Mouse (Mus musculus) CH12.LX (cell line): ENCODE results near the gene Sertad3. TPM values are rescaled to one million over a fixed set of nuclear protein-coding genes. Genes with fewer than 3 reads are reported as not detected.
A peak's percentile ranks its signal among the peaks of the same experiment; 100 is the strongest.

Source experiments
- DNase-seq: peaks from one replicate; pipeline ENCODE4 v3.0.0-alpha.2; 2013; ENCODE audit errors: extremely low read depth
- H3K27ac ChIP-seq: 2 replicates; pipeline ENCODE4 v1.5.1; 2012; ENCODE audit warnings: low read depth, mild to moderate bottlenecking, control low read depth, moderate library complexity; ENCODE audit not compliant: insufficient read depth
- H3K27me3 ChIP-seq: replicated peaks from 2 replicates; pipeline ENCODE3; 2012; ENCODE audit warnings: inconsistent platforms
- H3K36me3 ChIP-seq, 2 experiments: replicated peaks in 1 of 2; 2 replicates each; pipeline versions ENCODE3 to v1.6.1; 2012; ENCODE audit warnings: inconsistent platforms in 1 of 2, low read length in 1 of 2, mild to moderate bottlenecking in 1 of 2, mixed read lengths in 1 of 2, moderate library complexity in 1 of 2; ENCODE audit not compliant: control insufficient read depth in 1 of 2, insufficient read depth in 1 of 2
- H3K4me1 ChIP-seq, 2 experiments: 2 replicates each; pipeline ENCODE4 v1.6.1; 2012; ENCODE audit warnings: inconsistent platforms in 1 of 2, moderate library complexity in 1 of 2; ENCODE audit not compliant: insufficient read depth in 2 of 2, control insufficient read depth in 1 of 2
- H3K4me2 ChIP-seq: 2 replicates; pipeline ENCODE4 v1.6.1; 2012; ENCODE audit warnings: low read depth, mild to moderate bottlenecking, control low read depth; ENCODE audit not compliant: poor library complexity, insufficient read depth, severe bottlenecking
- H3K4me3 ChIP-seq, 3 experiments: fragments of 150-350 bp in 1 of 3; sonication (generic) in 1 of 3; replicated peaks in 1 of 3; 2 replicates each; pipeline versions ENCODE3 to v1.5.1; 2011 to 2012; ENCODE audit warnings: low read depth in 2 of 3, low read length in 2 of 3, mild to moderate bottlenecking in 2 of 3, moderate library complexity in 2 of 3, control low read depth in 1 of 3, improper control_type of control experiment in 1 of 3, inconsistent platforms in 1 of 3, mixed read lengths in 1 of 3; ENCODE audit not compliant: poor library complexity in 1 of 3
- H3K79me2 ChIP-seq: replicated peaks from 2 replicates; pipeline ENCODE4 v1.6.1; 2012; ENCODE audit warnings: mild to moderate bottlenecking, moderate library complexity; ENCODE audit not compliant: control insufficient read depth, poor library complexity, insufficient read depth, severe bottlenecking; ENCODE audit errors: extremely low read depth
- H3K9ac ChIP-seq: 2 replicates; pipeline ENCODE4 v1.6.1; 2012; ENCODE audit warnings: low read depth, mild to moderate bottlenecking, control low read depth, moderate library complexity; ENCODE audit not compliant: insufficient read depth
- H3K9me3 ChIP-seq: replicated peaks from 2 replicates; pipeline ENCODE3; 2012; ENCODE audit warnings: low read length, inconsistent platforms, mixed read lengths
- BHLHE40 ChIP-seq: IDR thresholded peaks from 2 replicates; pipeline ENCODE4 v1.6.1; 2011; ENCODE audit warnings: mild to moderate bottlenecking, low read depth, low read length, improper control_type of control experiment
- CTCF ChIP-seq, 2 experiments: IDR thresholded peaks in 1 of 2; conservative IDR thresholded peaks in 1 of 2; 2 replicates each; pipeline ENCODE4 v1.5.1; 2011 to 2012; ENCODE audit warnings: low read depth in 2 of 2, low read length in 2 of 2, improper control_type of control experiment in 1 of 2, inconsistent platforms in 1 of 2, mild to moderate bottlenecking in 1 of 2, moderate library complexity in 1 of 2
- ETS1 ChIP-seq: conservative IDR thresholded peaks from 2 replicates; pipeline ENCODE4 v1.6.1; 2012; ENCODE audit warnings: low read depth, mild to moderate bottlenecking, inconsistent platforms, low read length, improper control_type of control experiment, moderate library complexity
- GABPA ChIP-seq: IDR thresholded peaks from 2 replicates; pipeline ENCODE4 v1.6.1; 2012; ENCODE audit warnings: low read depth, low read length, improper control_type of control experiment, inconsistent platforms; ENCODE audit not compliant: insufficient replicate concordance
- HCFC1 ChIP-seq: IDR thresholded peaks from 2 replicates; pipeline ENCODE4 v1.6.1; 2012; ENCODE audit warnings: low read depth, mild to moderate bottlenecking, inconsistent platforms, low read length, improper control_type of control experiment
- IRF4 ChIP-seq: IDR thresholded peaks from 2 replicates; pipeline ENCODE4 v1.6.1; 2014; ENCODE audit warnings: low read depth, mild to moderate bottlenecking, inconsistent platforms, low read length, improper control_type of control experiment
- JUND ChIP-seq: conservative IDR thresholded peaks from 2 replicates; pipeline ENCODE4 v1.6.1; 2011; ENCODE audit warnings: low read depth, low read length, improper control_type of control experiment
- KAT2A ChIP-seq: IDR thresholded peaks from 2 replicates; pipeline ENCODE4 v1.6.1; 2012; ENCODE audit warnings: low read length, improper control_type of control experiment, inconsistent platforms; ENCODE audit not compliant: insufficient replicate concordance
- MAFK ChIP-seq: IDR thresholded peaks from 2 replicates; pipeline ENCODE4 v1.6.1; 2011; ENCODE audit warnings: low read length, improper control_type of control experiment; ENCODE audit not compliant: insufficient replicate concordance
- MAX ChIP-seq: IDR thresholded peaks from 2 replicates; pipeline ENCODE4 v1.6.1; 2011; ENCODE audit warnings: low read length, improper control_type of control experiment
- MAZ ChIP-seq: IDR thresholded peaks from 2 replicates; pipeline ENCODE4 v1.6.1; 2012; ENCODE audit warnings: low read depth, mild to moderate bottlenecking, inconsistent platforms, low read length, improper control_type of control experiment, moderate library complexity
- MEF2A ChIP-seq: IDR thresholded peaks from 2 replicates; pipeline ENCODE4 v1.6.1; 2014; ENCODE audit warnings: low read depth, mild to moderate bottlenecking, inconsistent platforms, low read length, improper control_type of control experiment, borderline replicate concordance
- MXI1 ChIP-seq: IDR thresholded peaks from 2 replicates; pipeline ENCODE4 v1.6.1; 2011; ENCODE audit warnings: mild to moderate bottlenecking, low read depth, low read length, improper control_type of control experiment
- MYC ChIP-seq: IDR thresholded peaks from 2 replicates; pipeline ENCODE4 v1.6.1; 2011; ENCODE audit warnings: low read depth, mild to moderate bottlenecking, improper control_type of control experiment, low read length
- NELFE ChIP-seq: IDR thresholded peaks from 2 replicates; pipeline ENCODE4 v1.6.1; 2011; ENCODE audit warnings: low read depth, low read length, improper control_type of control experiment
- NRF1 ChIP-seq: IDR thresholded peaks from 2 replicates; pipeline ENCODE4 v1.6.1; 2014; ENCODE audit warnings: low read depth, mild to moderate bottlenecking, inconsistent platforms, low read length, improper control_type of control experiment, moderate library complexity
- PAX5 ChIP-seq: IDR thresholded peaks from 2 replicates; pipeline ENCODE4 v1.6.1; 2012; ENCODE audit warnings: low read length, inconsistent platforms, mixed read lengths
- POLR2A ChIP-seq: IDR thresholded peaks from 2 replicates; pipeline ENCODE4 v1.6.1; 2011; ENCODE audit warnings: low read depth, mild to moderate bottlenecking, improper control_type of control experiment, low read length
- POLR2AphosphoS2 ChIP-seq: IDR thresholded peaks from 2 replicates; pipeline ENCODE4 v1.6.1; 2011; ENCODE audit warnings: low read depth, low read length, improper control_type of control experiment
- RAD21 ChIP-seq: IDR thresholded peaks from 2 replicates; pipeline ENCODE4 v1.6.1; 2011; ENCODE audit warnings: low read depth, mild to moderate bottlenecking, low read length, improper control_type of control experiment, moderate library complexity
- RCOR1 ChIP-seq: conservative IDR thresholded peaks from 2 replicates; pipeline ENCODE4 v1.6.1; 2012; ENCODE audit warnings: low read depth, mild to moderate bottlenecking, inconsistent platforms, low read length, improper control_type of control experiment
- SIN3A ChIP-seq: IDR thresholded peaks from 2 replicates; pipeline ENCODE4 v1.6.1; 2012; ENCODE audit warnings: low read length, improper control_type of control experiment, inconsistent platforms
- TBP ChIP-seq: conservative IDR thresholded peaks from 2 replicates; pipeline ENCODE4 v1.6.1; 2011; ENCODE audit warnings: low read depth, low read length, improper control_type of control experiment
- TCF12 ChIP-seq: IDR thresholded peaks from 2 replicates; pipeline ENCODE4 v1.6.1; 2014; ENCODE audit warnings: low read depth, mild to moderate bottlenecking, inconsistent platforms, low read length, improper control_type of control experiment
- UBTF ChIP-seq: IDR thresholded peaks from 2 replicates; pipeline ENCODE4 v1.6.1; 2012; ENCODE audit warnings: low read depth, mild to moderate bottlenecking, inconsistent platforms, low read length, improper control_type of control experiment, moderate library complexity
- USF2 ChIP-seq: conservative IDR thresholded peaks from 2 replicates; pipeline ENCODE4 v1.6.1; 2011; ENCODE audit warnings: low read depth, low read length, improper control_type of control experiment
- ZC3H11A ChIP-seq: IDR thresholded peaks from 2 replicates; pipeline ENCODE4 v1.6.1; 2012; ENCODE audit warnings: low read depth, mild to moderate bottlenecking, inconsistent platforms, low read length, improper control_type of control experiment
- ZKSCAN1 ChIP-seq: IDR thresholded peaks from 2 replicates; pipeline ENCODE4 v1.6.1; 2012; ENCODE audit warnings: low read depth, inconsistent platforms, low read length, improper control_type of control experiment, borderline replicate concordance
- ZMIZ1 ChIP-seq: IDR thresholded peaks from 2 replicates; pipeline ENCODE4 v1.6.1; 2012; ENCODE audit warnings: low read depth, mild to moderate bottlenecking, inconsistent platforms, low read length, improper control_type of control experiment
- ZNF384 ChIP-seq: IDR thresholded peaks from 2 replicates; pipeline ENCODE4 v1.6.1; 2012; ENCODE audit warnings: low read depth, low read length, improper control_type of control experiment, inconsistent platforms
- dilution Hi-C: fragments of 300-500 bp; cut with MboI; formaldehyde crosslinking; loops from 2 replicates; pipeline ENCODE4 v1.14.3; 2020; ENCODE audit warnings: low sequenced_read_pairs; ENCODE audit not compliant: extremely low pct_unique_long_range_greater_than_20kb, extremely low pct_ligation_motif_present
- in situ Hi-C: fragments of 300-500 bp; cut with MboI; formaldehyde crosslinking; loops from 3 replicates; pipeline ENCODE4 v1.14.3; 2019; ENCODE audit warnings: low sequenced_read_pairs, low pct_ligation_motif_present, low pct_unique_long_range_greater_than_20kb, mixed read lengths
- polyA plus RNA-seq: library from polyadenylated mRNA; unstranded; fragments of >175 nt; gene quantifications from 2 replicates; pipeline ENCODE4 v1.2.1, GENCODE M21; 2012; ENCODE audit warnings: low read depth; ENCODE audit not compliant: insufficient read length
- total RNA-seq, 2 experiments: library from RNA; depleted of rRNA; stranded (reverse); fragments of 300-350 nt in 1 of 2; fragments of >200 nt in 1 of 2; gene quantifications; 2 replicates each; pipeline ENCODE4 v1.2.3; 2012 to 2014

Gene Sertad3
- total and polyA plus RNA-seq, 3 experiments, result 2.7 to 3.9 (median 2.8) TPM

DNA sequence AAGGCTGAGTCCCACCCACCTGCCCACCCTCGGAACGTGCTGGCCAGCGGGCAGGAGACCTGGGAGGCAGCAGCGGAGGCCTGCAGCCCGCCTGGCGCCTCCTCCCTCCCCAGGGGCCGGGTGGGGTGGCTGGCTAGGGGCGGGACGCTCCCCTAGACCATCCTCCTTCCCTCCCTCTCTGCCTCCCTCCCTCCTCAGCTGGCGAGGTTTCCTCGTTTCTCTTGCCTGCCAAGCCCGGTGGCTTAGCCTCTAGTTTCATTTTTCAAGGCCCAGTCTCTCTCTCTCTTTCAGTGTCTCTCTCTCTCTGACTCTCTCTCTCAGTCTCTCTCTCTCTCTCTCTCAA is 8.0 kb downstream of the Sertad3 start:
- peaks cover 12 to 43% of the 10 kb centered on the region in 2 experiments for H3K4me1 ChIP-seq

DNA sequence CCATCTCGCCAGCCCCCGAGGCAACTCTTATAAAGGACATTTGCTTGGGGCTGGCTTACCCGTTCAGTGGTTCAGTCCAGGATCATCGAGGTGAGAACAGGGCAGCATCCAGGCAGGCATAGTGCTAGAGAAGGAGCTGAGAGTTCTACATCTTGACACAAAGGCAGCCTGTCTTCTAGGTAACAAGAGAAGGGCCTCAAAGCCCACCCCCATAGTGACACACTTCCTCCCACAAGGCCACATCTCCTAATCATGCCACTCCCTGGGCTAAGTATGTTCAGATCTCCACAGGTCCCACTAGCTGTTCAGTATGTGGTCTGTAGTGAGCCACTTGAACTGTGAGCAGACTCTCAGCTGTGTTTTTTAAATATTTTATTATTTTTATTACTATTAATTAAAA is 10.3 kb downstream of the Sertad3 start:
- Histone ChIP-seq H3K4me3 (no peak overlapping the region), H3K4me2 (no peak overlapping the region), H3K79me2 (no peaks in the 10 kb centered on the region), H3K27me3 (no peaks in the 10 kb centered on the region), H3K36me3 (no peaks in the 10 kb centered on the region), H3K9ac (no peak overlapping the region), H3K4me1 (peaks cover 6 to 38% of the 10 kb centered on the region in 2 experiments), H3K9me3 (no peaks in the 10 kb centered on the region), H3K27ac (no peak overlapping the region)
- in situ Hi-C loops, result no loop called here
- DNase-seq, result no peak
- dilution Hi-C loops, result no loop called here
- TF ChIP-seq JUND (no peak), MYC (no peak)

More for the DNA sequence above, 8.0 kb downstream of the Sertad3 start:
- Histone ChIP-seq H3K36me3 (peaks cover 0 to 4% of the 10 kb centered on the region in 2 experiments), H3K27ac (no peak overlapping the region), H3K4me2 (peak overlapping the region; percentile 96), H3K9ac (peak overlapping the region; percentile 67), H3K9me3 (no peaks in the 10 kb centered on the region), H3K4me3 (peak overlapping the region in 1 of 3 experiments; percentile 34), H3K79me2 (no peaks in the 10 kb centered on the region), H3K27me3 (no peaks in the 10 kb centered on the region)
- dilution Hi-C loops, result no loop called here
- peak; percentile 71 for DNase-seq
- in situ Hi-C loops, result no loop called here
- TF ChIP-seq GABPA, result no peak
- 0 out of 2 replicates have a peak, but pooled peaks have one; percentile 34 for TF ChIP-seq ZMIZ1
- peak; percentile 52; the same call in 1 of the 2 replicates for TF ChIP-seq MAX
- TF ChIP-seq ZC3H11A, result no peak
- no peak for TF ChIP-seq CTCF (conservative IDR thresholded peaks at IDR 0.05 in 1 of 2, IDR thresholded peaks at IDR 0.05 in 1 of 2; ENCODE audit: low read depth in 2 of 2, low read length in 2 of 2)
- no peak for TF ChIP-seq SIN3A
- no peak; the same call in 1 of the 2 replicates for TF ChIP-seq MXI1
- TF ChIP-seq POLR2A, result peak; percentile 58
- TF ChIP-seq MAFK, result no peak
- TF ChIP-seq KAT2A, result no peak
- no peak for TF ChIP-seq ZNF384
- no peak for TF ChIP-seq UBTF
- no peak for TF ChIP-seq RAD21
- no peak for TF ChIP-seq POLR2AphosphoS2
- TF ChIP-seq PAX5, result no peak
- no peak for TF ChIP-seq NRF1
- TF ChIP-seq MAZ, result peak; percentile 83; the same call in 1 of the 2 replicates
- no peak for TF ChIP-seq TBP
- no peak for TF ChIP-seq RCOR1
- peak; percentile 43; the same call in 1 of the 2 replicates for TF ChIP-seq ETS1
- TF ChIP-seq USF2, result no peak
- TF ChIP-seq HCFC1, result peak; percentile 24
- peak; percentile 96 for TF ChIP-seq BHLHE40
- peak; percentile 70 for TF ChIP-seq IRF4
- TF ChIP-seq MEF2A, result peak; percentile 36; the same call in 1 of the 2 replicates
- 0 out of 2 replicates have a peak, but pooled peaks have one; percentile 31 for TF ChIP-seq JUND
- TF ChIP-seq ZKSCAN1, result no peak
- peak; percentile 60 for TF ChIP-seq TCF12
- TF ChIP-seq NELFE, result no peak
- TF ChIP-seq, all 38 proteins: peak for 11
